Mouse (Mus musculus): ENCODE results near the gene Irf8. TPM values are rescaled to one million over a fixed set of nuclear protein-coding genes. Genes with fewer than 3 reads are reported as not detected.

Gene Irf8
- polyA plus RNA-seq, 1 experiment, result 109 TPM

GRCm38 (mm10) chr8:120700053-120700452, 36.1 kb upstream of the Irf8 start:
- TF ChIP-seq POLR2A (IDR thresholded peaks at IDR 0.05; ENCODE audit: control insufficient read depth, extremely low read depth, insufficient read depth, low read length, poor library complexity) (no peak), CTCF (IDR thresholded peaks at IDR 0.05; ENCODE audit: borderline replicate concordance, control insufficient read depth, extremely low read depth, insufficient read depth, low read length, poor library complexity) (no peak)
- no peaks in the 10 kb centered on the region for H3K36me3 ChIP-seq (ENCODE audit: control insufficient read depth, insufficient read depth, low read length)
- H3K4me1 ChIP-seq (replicated peaks; ENCODE audit: control insufficient read depth, insufficient read depth, low read length), result peaks cover 57% of the 10 kb centered on the region
- H3K4me3 ChIP-seq (ENCODE audit: control insufficient read depth, insufficient read depth, low read length), result no peak overlapping the region
- peak overlapping the region; percentile 3; the same call in 1 of the 2 replicates for H3K27ac ChIP-seq (ENCODE audit: control insufficient read depth, insufficient read depth, low read length)
- no peak for DNase-seq
- 48% methylated on average over 4 of the region's 4 CpGs for WGBS
- no peaks in the 10 kb centered on the region for H3K27me3 ChIP-seq (ENCODE audit: control insufficient read depth, insufficient read depth, low read length)

DNA sequence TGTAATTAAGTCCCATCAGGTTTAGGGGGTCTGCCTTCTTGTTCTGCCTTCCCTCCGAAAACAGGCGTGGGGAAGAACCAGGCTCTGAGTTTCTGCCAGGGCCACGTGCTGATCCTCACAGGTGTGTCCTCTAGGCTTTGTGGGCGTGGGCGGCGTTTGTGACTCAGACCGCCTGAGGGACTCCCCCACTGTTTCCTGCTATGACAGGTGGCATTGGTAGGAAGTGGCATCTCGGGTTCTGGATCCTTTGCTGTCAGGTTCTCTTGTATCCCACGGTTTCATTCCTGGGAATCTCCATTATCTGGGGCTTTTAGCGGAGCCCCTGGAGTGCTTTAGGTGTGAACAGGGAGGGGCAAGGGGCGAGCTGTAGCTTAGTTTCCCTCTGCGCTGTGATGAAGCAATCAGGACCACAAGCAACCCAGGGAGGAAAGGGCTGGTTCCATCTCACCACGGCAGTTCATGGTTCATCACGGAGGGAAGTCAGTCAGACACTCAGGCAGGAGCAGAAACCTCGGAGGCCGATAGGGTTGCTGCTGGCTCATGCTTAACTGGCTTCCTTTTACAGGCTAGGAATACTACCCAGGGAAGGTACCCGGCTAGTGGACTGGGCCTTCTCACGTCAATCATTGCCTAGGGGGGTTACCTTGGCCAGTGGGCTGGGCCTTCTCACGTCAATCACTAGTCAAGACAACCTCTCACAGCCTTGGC, 34.2 kb upstream of the Irf8 start:
- Histone ChIP-seq H3K4me1 (replicated peaks; ENCODE audit: control insufficient read depth, insufficient read depth, low read length) (peaks cover 43% of the 10 kb centered on the region), H3K27me3 (ENCODE audit: control insufficient read depth, insufficient read depth, low read length) (no peaks in the 10 kb centered on the region), H3K27ac (ENCODE audit: control insufficient read depth, insufficient read depth, low read length) (peak overlapping the region; percentile 28; the same call in 1 of the 2 replicates), H3K36me3 (ENCODE audit: control insufficient read depth, insufficient read depth, low read length) (no peaks in the 10 kb centered on the region), H3K4me3 (ENCODE audit: control insufficient read depth, insufficient read depth, low read length) (no peak overlapping the region)
- WGBS, result 7% methylated on average over 19 of the region's 19 CpGs
- peak; percentile 82 for DNase-seq
- TF ChIP-seq CTCF (IDR thresholded peaks at IDR 0.05; ENCODE audit: borderline replicate concordance, control insufficient read depth, extremely low read depth, insufficient read depth, low read length, poor library complexity) (no peak), POLR2A (IDR thresholded peaks at IDR 0.05; ENCODE audit: control insufficient read depth, extremely low read depth, insufficient read depth, low read length, poor library complexity) (no peak)

DNA sequence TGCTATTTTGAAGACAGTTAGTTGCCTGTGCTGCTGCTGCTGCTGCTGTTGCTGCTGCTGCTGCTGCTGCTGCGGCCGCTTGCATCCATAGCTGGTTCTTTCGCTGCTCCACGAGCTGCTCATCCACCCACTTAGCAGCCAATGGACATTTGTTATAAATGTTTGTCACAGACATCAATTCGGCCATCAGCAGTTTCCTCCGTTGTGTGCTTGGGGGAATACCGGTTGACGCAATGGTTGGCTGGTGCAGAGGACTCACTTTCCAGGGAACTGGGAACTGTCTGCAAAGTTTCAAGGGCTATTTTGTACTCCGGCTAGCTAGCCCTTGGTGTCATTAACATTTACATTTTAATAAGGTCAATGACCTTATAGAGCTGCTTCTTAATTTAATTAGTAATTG, 32.0 kb upstream of the Irf8 start:
- 91% methylated on average over 9 of the region's 9 CpGs for WGBS
- no peaks in the 10 kb centered on the region for H3K36me3 ChIP-seq (ENCODE audit: control insufficient read depth, insufficient read depth, low read length)
- H3K4me3 ChIP-seq (ENCODE audit: control insufficient read depth, insufficient read depth, low read length), result no peak overlapping the region
- H3K4me1 ChIP-seq (replicated peaks; ENCODE audit: control insufficient read depth, insufficient read depth, low read length), result peaks cover 31% of the 10 kb centered on the region
- H3K27me3 ChIP-seq (ENCODE audit: control insufficient read depth, insufficient read depth, low read length), result no peaks in the 10 kb centered on the region
- no peak for TF ChIP-seq POLR2A (IDR thresholded peaks at IDR 0.05; ENCODE audit: control insufficient read depth, extremely low read depth, insufficient read depth, low read length, poor library complexity)
- TF ChIP-seq CTCF (IDR thresholded peaks at IDR 0.05; ENCODE audit: borderline replicate concordance, control insufficient read depth, extremely low read depth, insufficient read depth, low read length, poor library complexity), result no peak
- no peak for DNase-seq
- H3K27ac ChIP-seq (ENCODE audit: control insufficient read depth, insufficient read depth, low read length), result no peak overlapping the region

DNA sequence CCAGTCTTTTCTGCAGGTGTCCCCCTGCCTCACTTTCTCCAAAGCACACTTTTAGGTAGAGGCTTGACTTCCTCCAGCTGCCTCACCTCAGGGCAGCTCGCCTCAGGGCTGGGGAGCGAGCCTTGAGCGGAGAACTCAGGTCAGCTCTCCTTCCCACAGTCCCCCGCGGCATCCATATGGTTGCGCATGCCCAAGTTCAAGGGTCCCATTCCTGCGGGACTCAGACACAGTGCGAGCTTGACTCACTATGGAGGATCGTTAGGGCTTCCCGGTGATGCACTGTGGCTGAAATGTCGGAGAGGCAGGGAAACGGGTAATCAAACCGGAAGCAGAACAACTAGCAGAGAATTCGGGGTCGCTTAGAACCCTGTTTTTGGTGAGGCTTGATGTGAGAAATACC, 31.0 kb upstream of the Irf8 start:
- no peak for DNase-seq
- H3K27ac ChIP-seq (ENCODE audit: control insufficient read depth, insufficient read depth, low read length), result no peak overlapping the region
- peaks cover 23% of the 10 kb centered on the region for H3K4me1 ChIP-seq (replicated peaks; ENCODE audit: control insufficient read depth, insufficient read depth, low read length)
- no peak for TF ChIP-seq POLR2A (IDR thresholded peaks at IDR 0.05; ENCODE audit: control insufficient read depth, extremely low read depth, insufficient read depth, low read length, poor library complexity)
- TF ChIP-seq CTCF (IDR thresholded peaks at IDR 0.05; ENCODE audit: borderline replicate concordance, control insufficient read depth, extremely low read depth, insufficient read depth, low read length, poor library complexity), result no peak
- H3K27me3 ChIP-seq (ENCODE audit: control insufficient read depth, insufficient read depth, low read length), result no peaks in the 10 kb centered on the region
- no peak overlapping the region for H3K4me3 ChIP-seq (ENCODE audit: control insufficient read depth, insufficient read depth, low read length)
- no peaks in the 10 kb centered on the region for H3K36me3 ChIP-seq (ENCODE audit: control insufficient read depth, insufficient read depth, low read length)
- 93% methylated on average over 15 of the region's 15 CpGs for WGBS

- TF ChIP-seq POLR2A (IDR thresholded peaks at IDR 0.05; ENCODE audit: control insufficient read depth, extremely low read depth, insufficient read depth, low read length, poor library complexity), result no peak
- TF ChIP-seq CTCF (IDR thresholded peaks at IDR 0.05; ENCODE audit: borderline replicate concordance, control insufficient read depth, extremely low read depth, insufficient read depth, low read length, poor library complexity), result no peak
- no peaks in the 10 kb centered on the region for H3K27me3 ChIP-seq (ENCODE audit: control insufficient read depth, insufficient read depth, low read length)
- 98% methylated on average over 3 of the region's 3 CpGs for WGBS
- no peak overlapping the region for H3K27ac ChIP-seq (ENCODE audit: control insufficient read depth, insufficient read depth, low read length)
- no peak for DNase-seq
- no peak overlapping the region for H3K4me3 ChIP-seq (ENCODE audit: control insufficient read depth, insufficient read depth, low read length)
- no peaks in the 10 kb centered on the region for H3K36me3 ChIP-seq (ENCODE audit: control insufficient read depth, insufficient read depth, low read length)
- H3K4me1 ChIP-seq (replicated peaks; ENCODE audit: control insufficient read depth, insufficient read depth, low read length), result peaks cover 13% of the 10 kb centered on the region
These were observed 30.0 kb upstream of the Irf8 start for GRCm38 (mm10) chr8:120706193-120706592.

DNA sequence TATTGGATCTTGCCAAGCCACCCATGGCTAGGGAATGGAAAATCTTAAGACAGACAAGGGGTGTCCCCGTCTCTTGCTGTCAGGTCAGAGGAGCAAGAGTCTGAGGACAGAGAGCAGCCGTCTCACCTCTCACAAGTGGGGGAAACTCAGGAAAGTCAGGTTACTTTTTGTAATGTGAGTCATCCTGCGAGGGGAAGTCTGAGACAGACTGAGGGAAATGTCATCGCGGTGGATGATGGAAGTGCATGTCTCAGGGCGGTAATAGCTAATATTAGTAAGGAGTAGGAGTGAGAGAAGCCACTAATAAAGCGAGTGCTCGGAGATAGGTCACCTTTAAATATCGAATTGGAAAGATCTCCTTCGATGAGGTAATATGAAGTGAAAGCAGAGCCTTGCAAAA, 27.0 kb upstream of the Irf8 start:
- TF ChIP-seq POLR2A (IDR thresholded peaks at IDR 0.05; ENCODE audit: control insufficient read depth, extremely low read depth, insufficient read depth, low read length, poor library complexity) (no peak), CTCF (IDR thresholded peaks at IDR 0.05; ENCODE audit: borderline replicate concordance, control insufficient read depth, extremely low read depth, insufficient read depth, low read length, poor library complexity) (no peak)
- Histone ChIP-seq H3K4me3 (ENCODE audit: control insufficient read depth, insufficient read depth, low read length) (no peak overlapping the region), H3K27me3 (ENCODE audit: control insufficient read depth, insufficient read depth, low read length) (no peaks in the 10 kb centered on the region), H3K27ac (ENCODE audit: control insufficient read depth, insufficient read depth, low read length) (no peak overlapping the region), H3K4me1 (replicated peaks; ENCODE audit: control insufficient read depth, insufficient read depth, low read length) (no peaks in the 10 kb centered on the region), H3K36me3 (ENCODE audit: control insufficient read depth, insufficient read depth, low read length) (no peaks in the 10 kb centered on the region)
- no peak for DNase-seq
- 59% methylated on average over 10 of the region's 10 CpGs for WGBS
